Mouse (Mus musculus): ENCODE measurements around the gene Gin1. TPM values are rescaled to one million over a fixed set of nuclear protein-coding genes. Genes with fewer than 3 reads are reported as not detected.

The Gin1 gene
- polyA plus RNA-seq, 1 experiment from 2014 or later = 24.3 TPM

GRCm38 (mm10) chr1:97802207-97802902 is 32.4 kb downstream of the Gin1 start:
- Histone ChIP-seq H3K27ac (ENCODE audit: low read length) (no peak overlapping the region), H3K9ac (ENCODE audit: low read length) (no peak overlapping the region), H3K4me1 (ENCODE audit: control insufficient read depth, insufficient read depth, low read length) (0 out of 2 replicates have a peak, but pooled peaks cover 3% of the 10 kb centered on the region), H3K36me3 (ENCODE audit: control insufficient read depth, insufficient read depth) (no peaks in the 10 kb centered on the region; the same call in 1 of the 2 replicates), H3K4me2 (ENCODE audit: low read depth, low read length) (peak overlapping the region; percentile 51), H3K9me3 (replicated peaks; ENCODE audit: control insufficient read depth, low read length) (peaks cover 9% of the 10 kb centered on the region), H3K27me3 (ENCODE audit: control insufficient read depth, insufficient read depth, low read length) (no peaks in the 10 kb centered on the region), H3K4me3 (ENCODE audit: low read length) (0 out of 2 replicates have a peak overlapping the region, but pooled peaks have one; percentile 22)
- 30% methylated on average over 4 of the region's 4 CpGs for WGBS
- ATAC-seq (replicated peaks; ENCODE audit: extremely low read depth, insufficient read depth, low FRiP score) = no peak

- H3K27me3 ChIP-seq (ENCODE audit: control insufficient read depth, insufficient read depth, low read length) = no peaks in the 10 kb centered on the region
- ATAC-seq (replicated peaks; ENCODE audit: extremely low read depth, insufficient read depth, low FRiP score) = no peak
- peaks cover 9% of the 10 kb centered on the region for H3K9me3 ChIP-seq (replicated peaks; ENCODE audit: control insufficient read depth, low read length)
- no peak overlapping the region for H3K9ac ChIP-seq (ENCODE audit: low read length)
- H3K27ac ChIP-seq (ENCODE audit: low read length) = no peak overlapping the region
- H3K4me2 ChIP-seq (ENCODE audit: low read depth, low read length) = no peak overlapping the region
- H3K4me3 ChIP-seq (ENCODE audit: low read length) = no peak overlapping the region
- no peaks in the 10 kb centered on the region; the same call in 1 of the 2 replicates for H3K36me3 ChIP-seq (ENCODE audit: control insufficient read depth, insufficient read depth)
- 0 out of 2 replicates have a peak, but pooled peaks cover 3% of the 10 kb centered on the region for H3K4me1 ChIP-seq (ENCODE audit: control insufficient read depth, insufficient read depth, low read length)
Observed at GRCm38 (mm10) chr1:97804520-97804919, 34.5 kb downstream of the Gin1 start.

- H3K9ac ChIP-seq (ENCODE audit: low read length) = no peak overlapping the region
- H3K4me3 ChIP-seq (ENCODE audit: low read length) = no peak overlapping the region
- no peak for ATAC-seq (replicated peaks; ENCODE audit: extremely low read depth, insufficient read depth, low FRiP score)
- no peaks in the 10 kb centered on the region for H3K4me1 ChIP-seq (ENCODE audit: control insufficient read depth, insufficient read depth, low read length)
- H3K36me3 ChIP-seq (ENCODE audit: control insufficient read depth, insufficient read depth) = no peaks in the 10 kb centered on the region
- H3K4me2 ChIP-seq (ENCODE audit: low read depth, low read length) = no peak overlapping the region
- WGBS = 32% methylated on average over 2 of the region's 2 CpGs
- H3K27ac ChIP-seq (ENCODE audit: low read length) = no peak overlapping the region
- no peaks in the 10 kb centered on the region for H3K9me3 ChIP-seq (replicated peaks; ENCODE audit: control insufficient read depth, low read length)
- H3K27me3 ChIP-seq (ENCODE audit: control insufficient read depth, insufficient read depth, low read length) = no peaks in the 10 kb centered on the region
Observed at GRCm38 (mm10) chr1:97809255-97809912, 39.4 kb downstream of the Gin1 start.

GRCm38 (mm10) chr1:97821282-97821681 is 51.3 kb downstream of the Gin1 start:
- Histone ChIP-seq H3K4me3 (ENCODE audit: low read length) (no peak overlapping the region), H3K4me2 (ENCODE audit: low read depth, low read length) (peak overlapping the region; percentile 36; the same call in 1 of the 2 replicates)
- WGBS = 84% methylated on average over 3 of the region's 3 CpGs

GRCm38 (mm10) chr1:97822203-97822602 is 52.2 kb downstream of the Gin1 start:
- no peak for ATAC-seq (replicated peaks; ENCODE audit: extremely low read depth, insufficient read depth, low FRiP score)
- H3K4me1 ChIP-seq (ENCODE audit: control insufficient read depth, insufficient read depth, low read length) = peaks cover 5% of the 10 kb centered on the region; the same call in 1 of the 2 replicates
- H3K4me2 ChIP-seq (ENCODE audit: low read depth, low read length) = no peak overlapping the region
- no peak overlapping the region for H3K9ac ChIP-seq (ENCODE audit: low read length)
- H3K27me3 ChIP-seq (ENCODE audit: control insufficient read depth, insufficient read depth, low read length) = no peaks in the 10 kb centered on the region
- H3K27ac ChIP-seq (ENCODE audit: low read length) = no peak overlapping the region
- no peaks in the 10 kb centered on the region for H3K9me3 ChIP-seq (replicated peaks; ENCODE audit: control insufficient read depth, low read length)
- H3K36me3 ChIP-seq (ENCODE audit: control insufficient read depth, insufficient read depth) = peaks cover 46% of the 10 kb centered on the region
- H3K4me3 ChIP-seq (ENCODE audit: low read length) = no peak overlapping the region
- WGBS = 70% methylated on average over 5 of the region's 5 CpGs

More at GRCm38 (mm10) chr1:97821282-97821681, 51.3 kb downstream of the Gin1 start:
- H3K9me3 ChIP-seq (replicated peaks; ENCODE audit: control insufficient read depth, low read length) = no peaks in the 10 kb centered on the region
- no peak overlapping the region for H3K9ac ChIP-seq (ENCODE audit: low read length)
- ATAC-seq (replicated peaks; ENCODE audit: extremely low read depth, insufficient read depth, low FRiP score) = no peak
- no peaks in the 10 kb centered on the region for H3K27me3 ChIP-seq (ENCODE audit: control insufficient read depth, insufficient read depth, low read length)
- H3K36me3 ChIP-seq (ENCODE audit: control insufficient read depth, insufficient read depth) = peaks cover 45% of the 10 kb centered on the region
- peaks cover 5% of the 10 kb centered on the region; the same call in 1 of the 2 replicates for H3K4me1 ChIP-seq (ENCODE audit: control insufficient read depth, insufficient read depth, low read length)
- peak overlapping the region; percentile 17; the same call in 1 of the 2 replicates for H3K27ac ChIP-seq (ENCODE audit: low read length)

- ATAC-seq (replicated peaks; ENCODE audit: extremely low read depth, insufficient read depth, low FRiP score) = no peak
- peaks cover 5% of the 10 kb centered on the region; the same call in 1 of the 2 replicates for H3K4me1 ChIP-seq (ENCODE audit: control insufficient read depth, insufficient read depth, low read length)
- peaks cover 41% of the 10 kb centered on the region for H3K36me3 ChIP-seq (ENCODE audit: control insufficient read depth, insufficient read depth)
Observed at GRCm38 (mm10) chr1:97822904-97823303, 52.9 kb downstream of the Gin1 start.

GRCm38 (mm10) chr1:97827566-97827965 is 57.6 kb downstream of the Gin1 start:
- Histone ChIP-seq H3K4me3 (ENCODE audit: low read length) (no peak overlapping the region), H3K9me3 (replicated peaks; ENCODE audit: control insufficient read depth, low read length) (no peaks in the 10 kb centered on the region), H3K27ac (ENCODE audit: low read length) (no peak overlapping the region), H3K9ac (ENCODE audit: low read length) (no peak overlapping the region), H3K4me1 (ENCODE audit: control insufficient read depth, insufficient read depth, low read length) (no peaks in the 10 kb centered on the region), H3K4me2 (ENCODE audit: low read depth, low read length) (no peak overlapping the region), H3K36me3 (ENCODE audit: control insufficient read depth, insufficient read depth) (peaks cover 48% of the 10 kb centered on the region), H3K27me3 (ENCODE audit: control insufficient read depth, insufficient read depth, low read length) (no peaks in the 10 kb centered on the region)
- ATAC-seq (replicated peaks; ENCODE audit: extremely low read depth, insufficient read depth, low FRiP score) = no peak
- WGBS = 69% methylated on average over 2 of the region's 2 CpGs

More at GRCm38 (mm10) chr1:97822904-97823303, 52.9 kb downstream of the Gin1 start:
- Histone ChIP-seq H3K9me3 (replicated peaks; ENCODE audit: control insufficient read depth, low read length) (no peaks in the 10 kb centered on the region), H3K9ac (ENCODE audit: low read length) (no peak overlapping the region), H3K27me3 (ENCODE audit: control insufficient read depth, insufficient read depth, low read length) (no peaks in the 10 kb centered on the region), H3K4me3 (ENCODE audit: low read length) (no peak overlapping the region), H3K4me2 (ENCODE audit: low read depth, low read length) (no peak overlapping the region), H3K27ac (ENCODE audit: low read length) (no peak overlapping the region)
- WGBS = 88% methylated on average over 7 of the region's 7 CpGs

- WGBS = 90% methylated on average over 5 of the region's 5 CpGs
- Histone ChIP-seq H3K27ac (ENCODE audit: low read length) (no peak overlapping the region), H3K4me2 (ENCODE audit: low read depth, low read length) (no peak overlapping the region), H3K36me3 (ENCODE audit: control insufficient read depth, insufficient read depth) (peaks cover 50% of the 10 kb centered on the region), H3K4me1 (ENCODE audit: control insufficient read depth, insufficient read depth, low read length) (peaks cover 2% of the 10 kb centered on the region), H3K27me3 (ENCODE audit: control insufficient read depth, insufficient read depth, low read length) (no peaks in the 10 kb centered on the region), H3K4me3 (ENCODE audit: low read length) (no peak overlapping the region), H3K9me3 (replicated peaks; ENCODE audit: control insufficient read depth, low read length) (no peaks in the 10 kb centered on the region), H3K9ac (ENCODE audit: low read length) (no peak overlapping the region)
- no peak for ATAC-seq (replicated peaks; ENCODE audit: extremely low read depth, insufficient read depth, low FRiP score)
Observed at GRCm38 (mm10) chr1:97828087-97828486, 58.1 kb downstream of the Gin1 start.

Data from heart, embryonic 16.5 days (tissue).